17 mouse cellular contexts compared by ENCODE assay signal in genomic region chr6:113969751-113970150, GRCm38 (mm10).
"Had no signal": no experiment of that assay in that cellular context is flagged by ENCODE, and none has a peak within 500 bp of the region (broad histone marks: within the 10 kb centered on the region; RNA-seq: fewer than 3 reads in every experiment).

No protein-coding gene starts in this region.

- H3K27ac ChIP-seq: intestine, embryonic 15.5 days; kidney, embryonic 15.5 days; liver, embryonic 13.5 days; midbrain, embryonic 12.5 days; neural tube, embryonic 12.5 days; neural tube, embryonic 15.5 days; stomach, embryonic 15.5 days had no signal

- H3K36me3 ChIP-seq: intestine, embryonic 15.5 days; kidney, embryonic 15.5 days; liver, embryonic 13.5 days; midbrain, embryonic 12.5 days; neural tube, embryonic 12.5 days; neural tube, embryonic 15.5 days; stomach, embryonic 15.5 days had no signal

- ATAC-seq: intestine, embryonic 15.5 days had no signal

- H3K9ac ChIP-seq: intestine, embryonic 15.5 days; kidney, embryonic 15.5 days; liver, embryonic 13.5 days; midbrain, embryonic 12.5 days; neural tube, embryonic 12.5 days; neural tube, embryonic 15.5 days; stomach, embryonic 15.5 days had no signal

- DNase-seq: kidney, adult 11 months; kidney, adult 8-10 months; kidney, postnatal 10 days; kidney, postnatal 36 days; liver, embryonic 13.5 days; lung, adult 2 months; lung, postnatal 14 days; lung, postnatal 4 days; retina, postnatal 1 day; spleen, adult 18-20 months; thymus, postnatal 25 days had no signal

- H3K4me1 ChIP-seq: intestine, embryonic 15.5 days; kidney, embryonic 15.5 days; liver, embryonic 13.5 days; stomach, embryonic 15.5 days had no signal

- H3K27me3 ChIP-seq: intestine, embryonic 15.5 days; kidney, embryonic 15.5 days; liver, embryonic 13.5 days; midbrain, embryonic 12.5 days; neural tube, embryonic 12.5 days; neural tube, embryonic 15.5 days; stomach, embryonic 15.5 days had no signal

- H3K4me3 ChIP-seq: intestine, embryonic 15.5 days; kidney, embryonic 15.5 days; liver, embryonic 13.5 days; midbrain, embryonic 12.5 days; neural tube, embryonic 12.5 days; neural tube, embryonic 15.5 days; stomach, embryonic 15.5 days had no signal

- H3K4me2 ChIP-seq: intestine, embryonic 15.5 days; kidney, embryonic 15.5 days; liver, embryonic 13.5 days; midbrain, embryonic 12.5 days; neural tube, embryonic 12.5 days; neural tube, embryonic 15.5 days; stomach, embryonic 15.5 days had no signal

- H3K9me3 ChIP-seq: intestine, embryonic 15.5 days; kidney, embryonic 15.5 days; liver, embryonic 13.5 days; midbrain, embryonic 12.5 days; neural tube, embryonic 12.5 days; neural tube, embryonic 15.5 days; stomach, embryonic 15.5 days had no signal
